Mouse (Mus musculus) heart, embryonic 16.5 days (tissue): ENCODE measurements around the gene Mtap. TPM values are rescaled to one million over a fixed set of nuclear protein-coding genes. Genes with fewer than 3 reads are reported as not detected.

ENCODE experiments used
- ATAC-seq: fragments of 200-750 bp; cut with Nextera tagmentation; replicated peaks from 2 replicates; pipeline ENCODE4 v1.8.0; 2017; ENCODE audit warnings: moderate number of reproducible peaks; ENCODE audit not compliant: insufficient read depth, low FRiP score; ENCODE audit errors: extremely low read depth
- H3K27ac ChIP-seq: fragments of 300-500 bp; sonication (generic); 2 replicates; pipeline ENCODE4 v1.5.1; 2014; ENCODE audit warnings: mild to moderate bottlenecking, low read length, control low read depth, moderate library complexity
- H3K27me3 ChIP-seq: fragments of 300-500 bp; sonication (generic); 2 replicates; pipeline ENCODE4 v1.6.1; 2014; ENCODE audit warnings: low read length, mixed read lengths; ENCODE audit not compliant: control insufficient read depth, insufficient read depth
- H3K36me3 ChIP-seq: fragments of 300-500 bp; sonication (generic); 2 replicates; pipeline ENCODE4 v1.6.1; 2014; ENCODE audit not compliant: control insufficient read depth, insufficient read depth
- H3K4me1 ChIP-seq: fragments of 300-500 bp; sonication (generic); 2 replicates; pipeline ENCODE4 v1.6.1; 2014; ENCODE audit warnings: low read length, mixed read lengths; ENCODE audit not compliant: control insufficient read depth, insufficient read depth
- H3K4me2 ChIP-seq: fragments of 300-500 bp; sonication (generic); 2 replicates; pipeline ENCODE4 v1.6.1; 2014; ENCODE audit warnings: low read depth, mild to moderate bottlenecking, control low read depth, low read length
- H3K4me3 ChIP-seq: fragments of 300-500 bp; sonication (generic); 2 replicates; pipeline ENCODE4 v1.5.1; 2014; ENCODE audit warnings: mild to moderate bottlenecking, control low read depth, low read length
- H3K9ac ChIP-seq: fragments of 300-500 bp; sonication (generic); 2 replicates; pipeline ENCODE4 v1.6.1; 2014; ENCODE audit warnings: low read length, control low read depth
- H3K9me3 ChIP-seq: fragments of 300-500 bp; sonication (generic); replicated peaks from 2 replicates; pipeline ENCODE4 v1.6.1; 2016; ENCODE audit warnings: low read length; ENCODE audit not compliant: control insufficient read depth
- WGBS: fragments of 180-500 bp; shearing (Covaris S2); extraction: QIAGEN DNeasy Blood & Tissue Kit; methylation state at CpG from one replicate; pipeline ENCODE4 v1.1.7; 2014; 5-methylcytosine and 5-hydroxymethylcytosine counted together
- polyA plus RNA-seq: library from polyadenylated mRNA; unstranded; fragments of >200 nt; fragmentation: Nextera tagmentation; extraction: Ambion mirVana; gene quantifications from 2 replicates; pipeline ENCODE4 v1.2.1, GENCODE M21; 2015

Mtap gene
- polyA plus RNA-seq = 50.6 and 61.8 TPM in 2 replicates

- peak within 1 kb of the TSS; percentile 78 for H3K4me3 ChIP-seq
- no peaks in the 10 kb centered on the region for H3K27me3 ChIP-seq
- peak within 1 kb of the TSS; percentile 86 for H3K9ac ChIP-seq
- H3K4me1 ChIP-seq = peaks cover 43% of the 10 kb centered on the region
- no peaks in the 10 kb centered on the region for H3K36me3 ChIP-seq
- ATAC-seq = peak; percentile 90
- H3K9me3 ChIP-seq = no peaks in the 10 kb centered on the region
- under 1% methylated on average over 31 of the region's 31 CpGs for WGBS
- peak within 1 kb of the TSS; percentile 89 for H3K27ac ChIP-seq
- H3K4me2 ChIP-seq = peak within 1 kb of the TSS; percentile 73
Observed at GRCm38 (mm10) chr4:89136906-89137541, at the start of gene Mtap. Mtap (plus strand) TSS chr4:89137122.

- Histone ChIP-seq H3K27ac (no peak overlapping the region), H3K4me3 (no peak overlapping the region), H3K4me2 (no peak overlapping the region), H3K36me3 (no peaks in the 10 kb centered on the region), H3K27me3 (no peaks in the 10 kb centered on the region), H3K9me3 (no peaks in the 10 kb centered on the region), H3K4me1 (no peaks in the 10 kb centered on the region), H3K9ac (no peak overlapping the region)
- ATAC-seq = no peak
- WGBS = 87% methylated on average over 7 of the region's 7 CpGs
Observed at GRCm38 (mm10) chr4:89089110-89089509, 47.8 kb upstream of the Mtap start.

GRCm38 (mm10) chr4:89090217-89090616, 46.7 kb upstream of the Mtap start:
- Histone ChIP-seq H3K4me3 (no peak overlapping the region), H3K9me3 (no peaks in the 10 kb centered on the region), H3K36me3 (no peaks in the 10 kb centered on the region), H3K4me1 (no peaks in the 10 kb centered on the region), H3K27me3 (no peaks in the 10 kb centered on the region), H3K27ac (no peak overlapping the region), H3K4me2 (no peak overlapping the region), H3K9ac (no peak overlapping the region)
- ATAC-seq = no peak
- 63% methylated on average over 6 of the region's 6 CpGs for WGBS

GRCm38 (mm10) chr4:89092153-89092552, 44.8 kb upstream of the Mtap start:
- 49% methylated on average over 5 of the region's 5 CpGs for WGBS
- H3K4me1 ChIP-seq = no peaks in the 10 kb centered on the region
- no peak overlapping the region for H3K4me2 ChIP-seq

DNA sequence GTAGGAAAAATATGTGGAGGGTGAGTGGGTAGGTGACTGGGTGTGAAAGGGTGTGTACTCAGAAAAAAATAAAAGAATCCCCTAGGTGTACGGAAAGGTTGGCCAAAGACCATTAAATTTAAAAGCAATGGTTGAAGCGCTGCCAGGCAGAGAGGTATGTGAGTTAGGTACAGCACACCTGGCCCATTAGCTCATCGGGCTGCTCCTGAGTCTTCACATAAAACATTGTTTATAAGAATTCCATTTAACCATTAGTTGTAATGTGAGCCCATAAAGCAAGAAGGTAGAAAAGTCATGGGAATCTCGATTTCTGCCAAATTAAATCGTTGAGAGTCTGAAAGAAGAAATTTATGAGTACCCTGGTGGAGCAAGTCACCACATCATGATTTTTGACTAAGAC, 42.1 kb upstream of the Mtap start:
- no peak overlapping the region for H3K4me2 ChIP-seq
- H3K9ac ChIP-seq = no peak overlapping the region
- no peak overlapping the region for H3K4me3 ChIP-seq
- H3K36me3 ChIP-seq = no peaks in the 10 kb centered on the region
- no peak overlapping the region for H3K27ac ChIP-seq
- 76% methylated on average over 5 of the region's 5 CpGs for WGBS
- no peak for ATAC-seq
- H3K27me3 ChIP-seq = no peaks in the 10 kb centered on the region
- no peaks in the 10 kb centered on the region for H3K4me1 ChIP-seq
- no peaks in the 10 kb centered on the region for H3K9me3 ChIP-seq

More at GRCm38 (mm10) chr4:89092153-89092552, 44.8 kb upstream of the Mtap start:
- no peak overlapping the region for H3K27ac ChIP-seq
- no peak for ATAC-seq
- H3K36me3 ChIP-seq = no peaks in the 10 kb centered on the region
- no peak overlapping the region for H3K4me3 ChIP-seq
- no peak overlapping the region for H3K9ac ChIP-seq
- H3K9me3 ChIP-seq = no peaks in the 10 kb centered on the region
- no peaks in the 10 kb centered on the region for H3K27me3 ChIP-seq

GRCm38 (mm10) chr4:89098261-89098660, 38.7 kb upstream of the Mtap start:
- 56% methylated on average over 5 of the region's 5 CpGs for WGBS
- no peak overlapping the region for H3K9ac ChIP-seq
- H3K4me2 ChIP-seq = no peak overlapping the region
- H3K27ac ChIP-seq = no peak overlapping the region
- H3K27me3 ChIP-seq = no peaks in the 10 kb centered on the region
- H3K4me1 ChIP-seq = no peaks in the 10 kb centered on the region
- no peak for ATAC-seq
- no peak overlapping the region for H3K4me3 ChIP-seq
- H3K36me3 ChIP-seq = no peaks in the 10 kb centered on the region
- H3K9me3 ChIP-seq = no peaks in the 10 kb centered on the region

GRCm38 (mm10) chr4:89101276-89101675, 35.6 kb upstream of the Mtap start:
- Histone ChIP-seq H3K9ac (no peak overlapping the region), H3K9me3 (no peaks in the 10 kb centered on the region), H3K4me2 (no peak overlapping the region), H3K27me3 (no peaks in the 10 kb centered on the region), H3K4me1 (no peaks in the 10 kb centered on the region), H3K4me3 (no peak overlapping the region), H3K27ac (no peak overlapping the region), H3K36me3 (no peaks in the 10 kb centered on the region)
- WGBS = 74% methylated on average over 3 of the region's 3 CpGs
- no peak for ATAC-seq

DNA sequence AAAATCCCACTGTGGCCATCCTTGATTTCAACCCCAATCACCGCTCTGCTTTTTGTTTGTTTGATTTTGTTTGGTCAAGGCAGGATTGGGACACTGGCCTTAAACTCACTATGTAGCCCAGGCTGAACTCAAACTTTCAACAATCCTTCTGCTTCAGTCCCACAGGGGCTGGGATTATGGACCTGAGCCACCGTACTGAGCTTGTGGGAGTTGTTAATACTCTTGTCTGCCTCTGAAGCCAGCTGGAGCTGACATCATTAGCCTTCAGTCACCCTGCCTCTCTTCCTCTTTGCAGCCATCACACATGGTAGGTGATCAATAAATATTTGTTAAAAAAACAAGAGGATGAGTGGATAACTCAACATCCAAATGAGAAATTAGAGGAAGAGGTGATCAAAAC, 34.6 kb upstream of the Mtap start:
- no peak for ATAC-seq
- H3K36me3 ChIP-seq = no peaks in the 10 kb centered on the region
- no peaks in the 10 kb centered on the region for H3K9me3 ChIP-seq
- no peak overlapping the region for H3K4me2 ChIP-seq
- H3K27ac ChIP-seq = no peak overlapping the region
- no peaks in the 10 kb centered on the region for H3K4me1 ChIP-seq
- WGBS = 70% methylated on average over 2 of the region's 2 CpGs
- no peak overlapping the region for H3K9ac ChIP-seq
- H3K27me3 ChIP-seq = no peaks in the 10 kb centered on the region
- no peak overlapping the region for H3K4me3 ChIP-seq

GRCm38 (mm10) chr4:89105486-89105885, 31.4 kb upstream of the Mtap start:
- Histone ChIP-seq H3K27ac (no peak overlapping the region), H3K9ac (no peak overlapping the region), H3K27me3 (no peaks in the 10 kb centered on the region), H3K4me3 (no peak overlapping the region), H3K4me1 (no peaks in the 10 kb centered on the region), H3K4me2 (no peak overlapping the region), H3K36me3 (no peaks in the 10 kb centered on the region), H3K9me3 (no peaks in the 10 kb centered on the region)
- ATAC-seq = no peak
- 29% methylated on average over 2 of the region's 2 CpGs for WGBS
